Mouse (Mus musculus) myocyte (in vitro differentiated cells): Measurements from ENCODE around the gene Trpv4.

Source experiments
- CEBPB ChIP-seq: IDR thresholded peaks from 2 replicates; pipeline ENCODE4 v1.6.1; 2011; ENCODE audit warnings: mild to moderate bottlenecking, moderate library complexity; ENCODE audit not compliant: poor library complexity, insufficient read depth, severe bottlenecking
- E2F4 ChIP-seq: IDR thresholded peaks from one replicate; pipeline ENCODE4 v1.6.1; 2011; ENCODE audit warnings: mild to moderate bottlenecking, control low read depth, moderate library complexity; ENCODE audit not compliant: insufficient read depth
- MAX ChIP-seq: IDR thresholded peaks from one replicate; pipeline ENCODE4 v1.6.1; 2011; ENCODE audit warnings: low read depth, mild to moderate bottlenecking, control low read depth
- MYOD1 ChIP-seq, 3 experiments: IDR thresholded peaks; one replicate each; pipeline ENCODE4 v1.6.1; 2011; ENCODE audit warnings: control low read depth in 2 of 3, low read depth in 2 of 3, mild to moderate bottlenecking in 2 of 3, moderate library complexity in 1 of 3; ENCODE audit not compliant: insufficient read length in 2 of 3, control insufficient read depth in 1 of 3
- MYOG ChIP-seq, 3 experiments: IDR thresholded peaks; one replicate each; pipeline ENCODE4 v1.6.1; 2011; ENCODE audit warnings: control low read depth in 2 of 3, low read depth in 2 of 3, mild to moderate bottlenecking in 2 of 3; ENCODE audit not compliant: insufficient read length in 2 of 3, control insufficient read depth in 1 of 3, insufficient read depth in 1 of 3
- POLR2A ChIP-seq: IDR thresholded peaks from one replicate; pipeline ENCODE4 v1.6.1; 2011; ENCODE audit warnings: low read depth, mild to moderate bottlenecking, control low read depth, moderate library complexity; ENCODE audit not compliant: insufficient read length
- REST ChIP-seq: IDR thresholded peaks from one replicate; pipeline ENCODE4 v1.6.1; 2011; ENCODE audit warnings: mild to moderate bottlenecking, control low read depth, moderate library complexity; ENCODE audit not compliant: insufficient read depth, insufficient read length
- TCF12 ChIP-seq: IDR thresholded peaks from one replicate; pipeline ENCODE4 v1.6.1; 2011; ENCODE audit warnings: mild to moderate bottlenecking, control low read depth; ENCODE audit not compliant: poor library complexity, insufficient read depth, severe bottlenecking
- TCF3 ChIP-seq: IDR thresholded peaks from one replicate; pipeline ENCODE4 v1.6.1; 2011; ENCODE audit warnings: low read depth, control low read depth; ENCODE audit not compliant: insufficient read length
- USF1 ChIP-seq: IDR thresholded peaks from one replicate; pipeline ENCODE4 v1.6.1; 2011; ENCODE audit warnings: low read depth, mild to moderate bottlenecking, control low read depth, moderate library complexity

DNA sequence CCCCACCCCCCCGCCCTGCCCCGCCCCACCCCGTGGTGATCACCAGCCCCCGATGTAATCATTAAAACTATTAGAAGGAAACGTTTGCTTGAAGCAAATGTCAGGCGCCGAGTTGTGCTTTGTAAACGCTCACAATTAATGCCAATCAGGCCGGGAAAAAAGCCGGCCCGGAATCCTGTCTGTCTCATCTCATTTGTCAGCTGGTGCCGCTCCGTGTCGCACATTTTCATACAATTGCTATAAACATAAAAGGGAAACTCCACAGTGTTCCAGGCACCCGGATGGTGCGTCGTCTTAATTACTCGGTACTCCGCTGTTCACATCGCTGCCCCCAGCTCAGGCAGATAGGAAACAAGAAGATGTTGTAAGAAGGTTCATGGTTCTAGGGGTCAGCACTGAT lies 79.9 kb downstream of the Trpv4 start:
- TF ChIP-seq POLR2A (no peak), CEBPB (no peak), MAX (no peak), USF1 (no peak), E2F4 (no peak), MYOG (IDR thresholded peaks at IDR 0.05; ENCODE audit: control insufficient read depth in 1 of 3, insufficient read depth in 1 of 3, insufficient read length in 2 of 3, low read depth in 2 of 3) (no peak), TCF12 (no peak), MYOD1 (IDR thresholded peaks at IDR 0.05; ENCODE audit: control insufficient read depth in 1 of 3, insufficient read length in 2 of 3, low read depth in 2 of 3) (no peak), TCF3 (no peak), REST (no peak)
